Mouse (Mus musculus) testis, adult 2 months (tissue): ENCODE measurements around the gene Gpx3.

ENCODE experiments used
- CTCF ChIP-seq: fragments of 200-500 bp; IDR thresholded peaks from 2 replicates; pipeline ENCODE4 v1.5.1; 2012; ENCODE audit warnings: low read depth, mild to moderate bottlenecking, inconsistent platforms, low read length, moderate library complexity; ENCODE audit not compliant: control insufficient read depth, insufficient read depth, insufficient replicate concordance
- POLR2A ChIP-seq: fragments of 200-500 bp; IDR thresholded peaks from 2 replicates; pipeline ENCODE4 v1.6.1; 2012; ENCODE audit warnings: low read depth, mild to moderate bottlenecking, inconsistent platforms, low read length, moderate library complexity; ENCODE audit not compliant: control insufficient read depth

GRCm38 (mm10) chr11:54950684-54951083 is 48.4 kb downstream of the Gpx3 start:
- TF ChIP-seq POLR2A (no peak), CTCF (no peak)
